Mouse (Mus musculus) limb, embryonic 12.5 days (tissue): Measurements from ENCODE around the gene Triobp. TPM values are rescaled to one million over a fixed set of nuclear protein-coding genes. Genes with fewer than 3 reads are reported as not detected.

ENCODE experiments used
- ATAC-seq: fragments of 200-750 bp; cut with Nextera tagmentation; 2 replicates; pipeline ENCODE4 v1.8.0; 2017; ENCODE audit warnings: low read depth, moderate TSS enrichment; ENCODE audit not compliant: insufficient number of reproducible peaks, insufficient read depth, low FRiP score, low TSS enrichment
- H3K27ac ChIP-seq: fragments of 300-500 bp; sonication (generic); 2 replicates; pipeline ENCODE4 v1.5.1; 2016; ENCODE audit warnings: mild to moderate bottlenecking, moderate library complexity
- H3K27me3 ChIP-seq: fragments of 300-500 bp; sonication (generic); 2 replicates; pipeline ENCODE4 v1.6.1; 2016; ENCODE audit warnings: mild to moderate bottlenecking, moderate library complexity
- H3K36me3 ChIP-seq: fragments of 300-500 bp; sonication (generic); 2 replicates; pipeline ENCODE4 v1.6.1; 2016; ENCODE audit warnings: mild to moderate bottlenecking, moderate library complexity
- H3K4me1 ChIP-seq: fragments of 300-500 bp; sonication (generic); replicated peaks from 2 replicates; pipeline ENCODE4 v1.6.1; 2016
- H3K4me2 ChIP-seq: fragments of 300-500 bp; sonication (generic); 2 replicates; pipeline ENCODE4 v1.6.1; 2016; ENCODE audit warnings: mild to moderate bottlenecking, moderate library complexity
- H3K4me3 ChIP-seq: fragments of 300-500 bp; sonication (generic); replicated peaks from 2 replicates; pipeline ENCODE4 v1.5.1; 2016; ENCODE audit warnings: mild to moderate bottlenecking
- H3K9ac ChIP-seq: fragments of 300-500 bp; sonication (generic); replicated peaks from 2 replicates; pipeline ENCODE4 v1.6.1; 2016; ENCODE audit warnings: mild to moderate bottlenecking, moderate library complexity
- H3K9me3 ChIP-seq: fragments of 300-500 bp; sonication (generic); 2 replicates; pipeline ENCODE4 v1.6.1; 2016; ENCODE audit warnings: mild to moderate bottlenecking, moderate library complexity
- WGBS: fragments of 180-500 bp; shearing (Covaris S2); methylation state at CpG from one replicate; pipeline ENCODE4 v1.1.7; 2016; 5-methylcytosine and 5-hydroxymethylcytosine counted together
- microRNA-seq: library from miRNA; unstranded; fragments of <30 nt; microRNA quantifications from one replicate; pipeline ENCODE4, GENCODE M21; 2017
- polyA plus RNA-seq: library from polyadenylated mRNA; unstranded; fragments of >200 nt; fragmentation: Nextera tagmentation; extraction: Ambion mirVana; gene quantifications from 2 replicates; pipeline ENCODE4 v1.2.1, GENCODE M21; 2016

Triobp gene
- polyA plus RNA-seq, 1 experiment from 2014 or later: 37.9 TPM

DNA sequence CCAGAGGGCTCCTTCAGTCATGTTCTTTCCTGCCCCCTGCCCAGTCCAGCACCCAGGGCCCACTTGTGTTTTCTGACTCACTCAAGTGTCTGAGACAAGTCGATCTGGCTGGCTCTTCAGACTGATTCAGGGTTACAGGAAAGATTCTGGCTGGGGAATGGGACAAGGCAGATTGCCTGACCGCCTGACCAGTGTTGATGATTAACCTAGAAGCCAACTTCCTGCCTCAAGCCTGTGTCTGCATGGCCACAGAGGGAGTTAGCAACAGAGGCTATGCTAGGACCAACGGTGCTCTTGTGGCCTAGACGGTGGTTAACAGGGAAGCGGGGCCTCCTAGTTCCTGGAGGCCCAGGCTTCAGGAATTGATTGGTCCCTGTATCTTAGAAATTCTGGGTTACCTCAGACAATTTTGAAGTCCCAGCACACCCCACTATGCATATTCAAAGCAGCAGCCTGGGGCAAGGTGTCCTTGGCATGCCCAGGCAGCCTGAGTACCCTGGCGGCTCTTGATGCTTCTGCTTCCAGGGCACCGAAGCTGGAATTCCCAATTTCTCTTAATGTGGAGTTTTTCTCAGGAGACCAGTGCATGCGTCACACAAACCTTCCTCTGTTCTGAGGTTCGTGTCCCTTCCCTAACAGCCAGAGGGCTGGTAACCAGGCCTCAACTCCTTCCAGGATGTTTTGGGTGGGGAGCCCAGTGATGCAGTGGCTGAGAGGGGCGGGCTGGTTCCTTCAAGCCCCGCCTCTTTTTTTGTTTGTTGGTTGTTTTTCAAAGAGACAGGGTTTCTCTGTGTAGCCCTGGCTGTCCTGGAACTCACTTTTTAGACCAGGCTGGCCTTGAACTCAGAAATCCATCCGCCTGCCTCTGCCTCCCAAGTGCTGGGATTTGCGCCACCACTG is 104.2 kb downstream of the Triobp start:
- Histone ChIP-seq H3K36me3 (peaks cover 56% of the 10 kb centered on the region), H3K9ac (no peak overlapping the region; the same call in 1 of the 2 replicates), H3K4me2 (no peak overlapping the region), H3K9me3 (no peaks in the 10 kb centered on the region), H3K4me3 (no peak overlapping the region), H3K4me1 (0 out of 2 replicates have a peak, but pooled peaks cover 9% of the 10 kb centered on the region), H3K27ac (peak overlapping the region; percentile 20), H3K27me3 (no peaks in the 10 kb centered on the region)
- WGBS: 69% methylated on average over 13 of the region's 13 CpGs
- ATAC-seq: no peak

DNA sequence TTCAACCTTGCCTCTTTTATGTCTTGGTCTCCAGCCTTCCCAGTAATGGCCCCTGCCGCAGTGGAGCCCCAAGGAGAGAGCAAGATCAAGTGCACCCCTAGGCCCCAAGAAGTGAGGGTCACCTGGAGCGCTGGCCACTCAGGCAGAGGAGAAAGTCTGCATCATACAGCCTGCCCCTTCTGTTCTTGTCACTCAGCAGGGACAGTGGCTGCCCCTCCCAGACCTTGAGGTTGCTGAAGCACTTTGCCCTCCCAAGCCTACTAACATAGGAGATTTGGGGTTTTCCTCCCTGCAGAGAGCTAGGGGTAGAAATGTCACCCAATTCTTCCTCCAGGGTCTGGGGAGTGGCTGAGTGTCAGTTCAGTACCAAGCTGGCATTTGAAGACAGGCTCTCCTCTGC is 104.8 kb downstream of the Triobp start:
- Histone ChIP-seq H3K4me3 (no peak overlapping the region), H3K4me1 (0 out of 2 replicates have a peak, but pooled peaks cover 9% of the 10 kb centered on the region), H3K9ac (no peak overlapping the region), H3K4me2 (no peak overlapping the region), H3K27me3 (no peaks in the 10 kb centered on the region), H3K9me3 (no peaks in the 10 kb centered on the region), H3K36me3 (peaks cover 62% of the 10 kb centered on the region), H3K27ac (no peak overlapping the region)
- no peak for ATAC-seq
- 75% methylated on average over 2 of the region's 2 CpGs for WGBS

Small RNA genes lying within 50 kb of the gene (microRNA-seq; reads per million reads assigned to microRNA genes)
- gene Mir6956: 1.2 reads per million

Other genes starting within 250 kb of the Triobp start
- 0.03 and 0.27 TPM in 2 replicates for gene Elfn2, start 229.0 kb upstream of the Triobp start, polyA plus RNA-seq
- gene Mfng, start 174.2 kb upstream of the Triobp start, polyA plus RNA-seq: 12.1 and 12.4 TPM in 2 replicates
- gene Card10, start 144.7 kb upstream of the Triobp start, polyA plus RNA-seq: 3.3 and 4.2 TPM in 2 replicates
- 14.3 and 15.8 TPM in 2 replicates for gene Cdc42ep1, start 105.1 kb upstream of the Triobp start, polyA plus RNA-seq
- not detected in 2 replicates for gene Lgals2, start 92.2 kb upstream of the Triobp start, polyA plus RNA-seq
- 45.9 and 47.4 TPM in 2 replicates for gene Gga1, start 70.5 kb upstream of the Triobp start, polyA plus RNA-seq
- 0.16 and 0.41 TPM in 2 replicates for gene Gm49510, start 48.1 kb upstream of the Triobp start, polyA plus RNA-seq
- 37.0 and 40.3 TPM in 2 replicates for gene Sh3bp1, start 48.0 kb upstream of the Triobp start, polyA plus RNA-seq
- gene Pdxp, start 33.8 kb upstream of the Triobp start, polyA plus RNA-seq: 36.5 and 36.8 TPM in 2 replicates
- 922 and 966 TPM in 2 replicates for gene Lgals1, start 21.0 kb upstream of the Triobp start, polyA plus RNA-seq
- gene Nol12, start 12.8 kb upstream of the Triobp start, polyA plus RNA-seq: 61.1 and 61.6 TPM in 2 replicates
- 677 and 728 TPM in 2 replicates for gene H1f0, start 80.7 kb downstream of the Triobp start, polyA plus RNA-seq
- gene Galr3, start 94.2 kb downstream of the Triobp start, polyA plus RNA-seq: 0.18 TPM in 1 of 2 replicates, not detected in the other
- gene Ankrd54, start 115.2 kb downstream of the Triobp start, polyA plus RNA-seq: 63.7 and 67.1 TPM in 2 replicates
- gene Eif3l, start 127.5 kb downstream of the Triobp start, polyA plus RNA-seq: 232 and 241 TPM in 2 replicates
- gene Micall1, start 161.2 kb downstream of the Triobp start, polyA plus RNA-seq: 12.2 and 13.0 TPM in 2 replicates
- gene Polr2f, start 193.3 kb downstream of the Triobp start, polyA plus RNA-seq: 353 and 382 TPM in 2 replicates
- gene 1700088E04Rik, start 193.5 kb downstream of the Triobp start, polyA plus RNA-seq: 4.1 and 8.4 TPM in 2 replicates
- gene Sox10, start 217.5 kb downstream of the Triobp start, polyA plus RNA-seq: 4.1 and 4.4 TPM in 2 replicates